ENCODE assay signal across 8 mouse cellular contexts in genomic region chr12:112576341-112576740, GRCm38 (mm10). TPM values are rescaled to one million over a fixed set of nuclear protein-coding genes. Genes with fewer than 3 reads are reported as not detected.
DNase-seq lines count a peak whose midpoint lies in the region; ATAC-seq and TF ChIP-seq lines count a peak whose summit lies in the region.

No protein-coding gene starts in this region.

- peak overlapping the region; percentile 52; the same call in 1 of the 2 replicates for H3K27ac ChIP-seq in forebrain, embryonic 13.5 days
- no peak overlapping the region for H3K27ac ChIP-seq in forebrain, embryonic 12.5 days
- peak overlapping the region; percentile 79 for H3K27ac ChIP-seq in intestine, postnatal 0 days (ENCODE audit: low read depth, low read length)
- H3K27ac ChIP-seq in hindbrain, embryonic 13.5 days = no peak overlapping the region

- no peak overlapping the region for H3K4me2 ChIP-seq in forebrain, embryonic 13.5 days
- no peak overlapping the region for H3K4me2 ChIP-seq in forebrain, embryonic 12.5 days
- H3K4me2 ChIP-seq in intestine, postnatal 0 days (replicated peaks; ENCODE audit: low read depth) = peak overlapping the region; percentile 51
- no peak overlapping the region for H3K4me2 ChIP-seq in hindbrain, embryonic 13.5 days

- H3K9ac ChIP-seq in forebrain, embryonic 13.5 days = no peak overlapping the region
- no peak overlapping the region for H3K9ac ChIP-seq in forebrain, embryonic 12.5 days
- peak overlapping the region; percentile 17; the same call in 1 of the 2 replicates for H3K9ac ChIP-seq in intestine, postnatal 0 days (ENCODE audit: low read depth, low read length)
- no peak overlapping the region for H3K9ac ChIP-seq in hindbrain, embryonic 13.5 days

- H3K36me3 ChIP-seq in forebrain, embryonic 13.5 days (ENCODE audit: poor library complexity, severe bottlenecking) = no peaks in the 10 kb centered on the region
- H3K36me3 ChIP-seq in forebrain, embryonic 12.5 days (replicated peaks) = no peaks in the 10 kb centered on the region
- no peaks in the 10 kb centered on the region for H3K36me3 ChIP-seq in megakaryocyte, embryonic 14.5 days (replicated peaks; ENCODE audit: low read length)
- no peaks in the 10 kb centered on the region for H3K36me3 ChIP-seq in intestine, postnatal 0 days (ENCODE audit: control insufficient read depth, insufficient read depth)
- H3K36me3 ChIP-seq in hindbrain, embryonic 13.5 days = no peaks in the 10 kb centered on the region

- 16% methylated on average over 6 of the region's 6 CpGs for WGBS in forebrain, embryonic 13.5 days
- 18% methylated on average over 6 of the region's 6 CpGs for WGBS in forebrain, embryonic 12.5 days
- WGBS in intestine, postnatal 0 days = 2% methylated on average over 5 of the region's 6 CpGs
- WGBS in hindbrain, embryonic 13.5 days = 22% methylated on average over 6 of the region's 6 CpGs

- H3K4me3 ChIP-seq in forebrain, embryonic 13.5 days = no peak overlapping the region
- H3K4me3 ChIP-seq in forebrain, embryonic 12.5 days (replicated peaks) = no peak overlapping the region
- H3K4me3 ChIP-seq in megakaryocyte, embryonic 14.5 days (replicated peaks) = peak overlapping the region; percentile 69
- no peak overlapping the region for H3K4me3 ChIP-seq in intestine, postnatal 0 days (ENCODE audit: low read depth, low read length)
- H3K4me3 ChIP-seq in hindbrain, embryonic 13.5 days = no peak overlapping the region

- peak; percentile 46 to 80 for DNase-seq in right cerebral cortex, postnatal 36 days (ENCODE audit: low spot score in 2 of 2)
- DNase-seq in ovary, postnatal 10 days (ENCODE audit: low spot score) = no peak

- peaks cover 12% of the 10 kb centered on the region for H3K4me1 ChIP-seq in forebrain, embryonic 13.5 days
- H3K4me1 ChIP-seq in forebrain, embryonic 12.5 days = peaks cover 11% of the 10 kb centered on the region
- H3K4me1 ChIP-seq in megakaryocyte, embryonic 14.5 days = peaks cover 78% of the 10 kb centered on the region
- H3K4me1 ChIP-seq in intestine, postnatal 0 days (replicated peaks; ENCODE audit: control insufficient read depth, insufficient read depth, low read length) = peaks cover 9% of the 10 kb centered on the region
- H3K4me1 ChIP-seq in hindbrain, embryonic 13.5 days (replicated peaks) = peaks cover 8% of the 10 kb centered on the region

- no peak for ATAC-seq in forebrain, embryonic 13.5 days
- ATAC-seq in forebrain, embryonic 12.5 days (ENCODE audit: low FRiP score) = no peak
- no peak for ATAC-seq in megakaryocyte, adult 5-6 weeks (ENCODE audit: poor library complexity, severe bottlenecking)
- peak; percentile 32 for ATAC-seq in intestine, postnatal 0 days
- ATAC-seq in hindbrain, embryonic 13.5 days (ENCODE audit: low FRiP score) = no peak

- H3K27me3 ChIP-seq in forebrain, embryonic 13.5 days = no peaks in the 10 kb centered on the region
- peaks cover 3% of the 10 kb centered on the region; the same call in 1 of the 2 replicates for H3K27me3 ChIP-seq in forebrain, embryonic 12.5 days
- H3K27me3 ChIP-seq in megakaryocyte, embryonic 14.5 days (replicated peaks) = no peaks in the 10 kb centered on the region
- no peaks in the 10 kb centered on the region for H3K27me3 ChIP-seq in intestine, postnatal 0 days (replicated peaks; ENCODE audit: control insufficient read depth, insufficient read depth, low read length)
- H3K27me3 ChIP-seq in hindbrain, embryonic 13.5 days = no peaks in the 10 kb centered on the region

- 0 out of 2 replicates have a peak, but pooled peaks have one; percentile 6 for TF ChIP-seq CTCF in intestine, postnatal 0 days (IDR thresholded peaks at IDR 0.05; ENCODE audit: low read depth)

- H3K9me3 ChIP-seq in forebrain, embryonic 13.5 days (replicated peaks) = no peaks in the 10 kb centered on the region
- H3K9me3 ChIP-seq in forebrain, embryonic 12.5 days = no peaks in the 10 kb centered on the region
- peaks cover 5% of the 10 kb centered on the region; the same call in 1 of the 2 replicates for H3K9me3 ChIP-seq in megakaryocyte, embryonic 14.5 days
- H3K9me3 ChIP-seq in intestine, postnatal 0 days (ENCODE audit: control insufficient read depth) = no peaks in the 10 kb centered on the region
- no peaks in the 10 kb centered on the region for H3K9me3 ChIP-seq in hindbrain, embryonic 13.5 days

RNA-seq across cellular contexts. Expression of gene Inf2, which starts 12.2 kb away (rescaled TPM):
- polyA plus RNA-seq in forebrain, embryonic 13.5 days (2015; fragmentation: Nextera tagmentation; extraction: Ambion mirVana) = 2.4 and 2.6 TPM in 2 replicates
- polyA plus RNA-seq in forebrain, embryonic 12.5 days (2016; fragmentation: Nextera tagmentation; extraction: Ambion mirVana) = 0.70 and 1.3 TPM in 2 replicates
- polyA plus RNA-seq in megakaryocyte, embryonic 14.5 days (2012; ENCODE audit: insufficient read depth, low replicate concordance) = 569 and 1,129 TPM in 2 replicates
- total RNA-seq in megakaryocyte, adult 5-6 weeks (2015) = 28.0 and 34.3 TPM in 2 replicates
- 9.9 and 13.3 TPM in 2 replicates for total RNA-seq in megakaryocyte, adult 5-6 weeks (2017)
- 0.70 and 1.1 TPM in 2 replicates for polyA plus RNA-seq in intestine, postnatal 0 days (2015; fragmentation: Nextera tagmentation; extraction: Ambion mirVana)
- polyA plus RNA-seq in hindbrain, embryonic 13.5 days (2015; fragmentation: Nextera tagmentation; extraction: Ambion mirVana) = 1.1 and 1.6 TPM in 2 replicates

RNA-seq across cellular contexts. Expression of gene Adssl1, which starts 43.5 kb away (rescaled TPM):
- polyA plus RNA-seq in forebrain, embryonic 13.5 days (2015; fragmentation: Nextera tagmentation; extraction: Ambion mirVana) = 1.4 and 2.1 TPM in 2 replicates
- 2.0 and 2.8 TPM in 2 replicates for polyA plus RNA-seq in forebrain, embryonic 12.5 days (2016; fragmentation: Nextera tagmentation; extraction: Ambion mirVana)
- polyA plus RNA-seq in megakaryocyte, embryonic 14.5 days (2012; ENCODE audit: insufficient read depth, low replicate concordance) = 10.1 and 38.2 TPM in 2 replicates
- total RNA-seq in megakaryocyte, adult 5-6 weeks (2015) = 73.5 and 82.1 TPM in 2 replicates
- total RNA-seq in megakaryocyte, adult 5-6 weeks (2017) = 72.3 and 74.9 TPM in 2 replicates
- 0.57 and 0.67 TPM in 2 replicates for polyA plus RNA-seq in intestine, postnatal 0 days (2015; fragmentation: Nextera tagmentation; extraction: Ambion mirVana)
- polyA plus RNA-seq in hindbrain, embryonic 13.5 days (2015; fragmentation: Nextera tagmentation; extraction: Ambion mirVana) = 3.1 and 3.2 TPM in 2 replicates

RNA-seq across cellular contexts. Expression of gene Tmem179, which starts 59.8 kb away (rescaled TPM):
- 23.3 and 30.7 TPM in 2 replicates for polyA plus RNA-seq in forebrain, embryonic 13.5 days (2015; fragmentation: Nextera tagmentation; extraction: Ambion mirVana)
- polyA plus RNA-seq in forebrain, embryonic 12.5 days (2016; fragmentation: Nextera tagmentation; extraction: Ambion mirVana) = 10.7 and 11.5 TPM in 2 replicates
- polyA plus RNA-seq in megakaryocyte, embryonic 14.5 days (2012; ENCODE audit: insufficient read depth, low replicate concordance) = not detected in 2 replicates
- total RNA-seq in megakaryocyte, adult 5-6 weeks (2015) = not detected in 2 replicates
- not detected in 2 replicates for total RNA-seq in megakaryocyte, adult 5-6 weeks (2017)
- 1.8 and 1.9 TPM in 2 replicates for polyA plus RNA-seq in intestine, postnatal 0 days (2015; fragmentation: Nextera tagmentation; extraction: Ambion mirVana)
- 40.8 and 44.4 TPM in 2 replicates for polyA plus RNA-seq in hindbrain, embryonic 13.5 days (2015; fragmentation: Nextera tagmentation; extraction: Ambion mirVana)

Comparison
In these comparisons a context has a peak if more than half of its experiments do, and no peak if none do; other contexts are left out.
1. H3K27ac ChIP-seq: peak in forebrain, embryonic 13.5 days (single experiment) and intestine, postnatal 0 days (single experiment); none in forebrain, embryonic 12.5 days (single experiment) and hindbrain, embryonic 13.5 days (single experiment).
2. RNA of gene Inf2, which starts 12.2 kb away (polyA plus RNA-seq): 569 to 1,129 TPM in megakaryocyte, embryonic 14.5 days; 2.4 to 2.6 TPM in forebrain, embryonic 13.5 days, 0.70 to 1.3 TPM in forebrain, embryonic 12.5 days, 1.1 to 1.6 TPM in hindbrain, embryonic 13.5 days and 0.70 to 1.1 TPM in intestine, postnatal 0 days; every median in the first group is over 100 times any median in the second.